Mouse (Mus musculus): Measurements from ENCODE around the gene Exoc2. TPM values are rescaled to one million over a fixed set of nuclear protein-coding genes. Genes with fewer than 3 reads are reported as not detected.

The Exoc2 gene
- polyA plus RNA-seq, 1 experiment: 10.8 TPM

DNA sequence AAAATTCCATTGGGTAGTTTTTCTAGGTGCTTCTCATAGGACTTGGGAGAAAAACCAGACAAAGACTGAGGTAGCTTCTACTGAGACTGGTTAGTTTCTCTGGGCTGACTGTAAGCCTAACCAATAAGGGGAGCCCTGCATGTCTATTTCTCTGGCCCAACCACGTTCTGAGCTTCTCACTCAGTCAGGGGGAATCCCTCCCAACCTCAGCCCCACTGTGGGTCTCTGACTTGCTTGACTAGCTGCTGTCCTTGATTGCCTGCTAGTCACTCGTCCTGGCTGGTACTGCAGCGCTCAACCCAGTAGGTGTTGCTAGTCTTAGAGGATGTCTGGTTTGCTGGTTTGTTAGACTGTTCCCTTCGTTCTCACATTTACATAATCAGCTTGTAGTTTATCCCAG is 130.8 kb downstream of the Exoc2 start:
- no peak overlapping the region for H3ac ChIP-seq (ENCODE audit: control insufficient read depth, insufficient read length, low read depth)
- no peaks in the 10 kb centered on the region for H3K79me3 ChIP-seq (ENCODE audit: low read depth)
- no peaks in the 10 kb centered on the region for H3K36me3 ChIP-seq (ENCODE audit: control insufficient read depth, insufficient read depth)
- H3K27me3 ChIP-seq (ENCODE audit: control insufficient read depth, insufficient read depth, insufficient read length): no peaks in the 10 kb centered on the region
- no peak overlapping the region for H3K4me3 ChIP-seq (ENCODE audit: insufficient read depth, poor library complexity, severe bottlenecking)
- TF ChIP-seq USF1 (IDR thresholded peaks at IDR 0.05; ENCODE audit: low read depth): no peak
- TF ChIP-seq MYOG (IDR thresholded peaks at IDR 0.05; ENCODE audit: control insufficient read depth, extremely low read depth, insufficient read length): no peak
- no peak for TF ChIP-seq CEBPB (IDR thresholded peaks at IDR 0.05; ENCODE audit: low read depth)
- TF ChIP-seq FOSL1 (IDR thresholded peaks at IDR 0.05; ENCODE audit: insufficient read depth, low read length, poor library complexity, severe bottlenecking): no peak
- no peak for TF ChIP-seq MAX (IDR thresholded peaks at IDR 0.05)
- no peak for TF ChIP-seq MYOD1 (IDR thresholded peaks at IDR 0.05; ENCODE audit: control insufficient read depth, insufficient read length, low read depth)
- TF ChIP-seq CTCF (IDR thresholded peaks at IDR 0.05; ENCODE audit: control insufficient read depth, insufficient read depth, insufficient read length): no peak
- H3K79me2 ChIP-seq (ENCODE audit: control insufficient read depth, insufficient read depth): no peaks in the 10 kb centered on the region

GRCm38 (mm10) chr13:30841843-30842242 is 132.1 kb downstream of the Exoc2 start:
- no peak for TF ChIP-seq MYOD1 (IDR thresholded peaks at IDR 0.05; ENCODE audit: control insufficient read depth, insufficient read length, low read depth)
- no peak for TF ChIP-seq CTCF (IDR thresholded peaks at IDR 0.05; ENCODE audit: control insufficient read depth, insufficient read depth, insufficient read length)
- no peaks in the 10 kb centered on the region for H3K36me3 ChIP-seq (ENCODE audit: control insufficient read depth, insufficient read depth)
- H3ac ChIP-seq (ENCODE audit: control insufficient read depth, insufficient read length, low read depth): no peak overlapping the region
- H3K79me2 ChIP-seq (ENCODE audit: control insufficient read depth, insufficient read depth): no peaks in the 10 kb centered on the region
- no peak overlapping the region for H3K4me3 ChIP-seq (ENCODE audit: insufficient read depth, poor library complexity, severe bottlenecking)
- no peaks in the 10 kb centered on the region for H3K79me3 ChIP-seq (ENCODE audit: low read depth)
- no peaks in the 10 kb centered on the region for H3K27me3 ChIP-seq (ENCODE audit: control insufficient read depth, insufficient read depth, insufficient read length)

DNA sequence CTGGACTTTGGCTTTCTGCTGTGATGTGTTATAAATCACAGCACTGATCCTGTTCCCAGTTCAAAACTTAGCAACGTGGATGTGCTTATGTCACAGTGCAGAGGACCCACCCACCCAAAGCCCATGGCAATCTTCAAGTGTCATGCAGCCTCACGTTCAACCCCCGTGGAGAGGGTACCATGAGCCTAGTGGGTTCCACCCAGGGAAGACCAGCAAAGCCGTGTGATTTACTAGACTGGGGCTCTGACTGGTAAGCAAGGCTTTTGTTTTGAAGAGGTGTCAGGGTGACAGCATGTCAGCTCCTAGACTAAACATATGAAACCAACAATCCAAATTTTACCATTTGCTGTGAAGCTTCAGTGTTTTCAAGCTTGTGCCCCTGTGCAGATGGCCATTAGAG is 132.6 kb downstream of the Exoc2 start:
- Histone ChIP-seq H3K4me3 (ENCODE audit: insufficient read depth, poor library complexity, severe bottlenecking) (no peak overlapping the region), H3K27me3 (ENCODE audit: control insufficient read depth, insufficient read depth, insufficient read length) (no peaks in the 10 kb centered on the region), H3K79me2 (ENCODE audit: control insufficient read depth, insufficient read depth) (no peaks in the 10 kb centered on the region), H3ac (ENCODE audit: control insufficient read depth, insufficient read length, low read depth) (no peak overlapping the region), H3K79me3 (ENCODE audit: low read depth) (no peaks in the 10 kb centered on the region), H3K36me3 (ENCODE audit: control insufficient read depth, insufficient read depth) (no peaks in the 10 kb centered on the region)
- no peak for TF ChIP-seq MYOD1 (IDR thresholded peaks at IDR 0.05; ENCODE audit: control insufficient read depth, insufficient read length, low read depth)
- no peak for TF ChIP-seq USF1 (IDR thresholded peaks at IDR 0.05; ENCODE audit: low read depth)
- TF ChIP-seq MAX (IDR thresholded peaks at IDR 0.05): no peak
- TF ChIP-seq MYOG (IDR thresholded peaks at IDR 0.05; ENCODE audit: control insufficient read depth, extremely low read depth, insufficient read length): no peak

DNA sequence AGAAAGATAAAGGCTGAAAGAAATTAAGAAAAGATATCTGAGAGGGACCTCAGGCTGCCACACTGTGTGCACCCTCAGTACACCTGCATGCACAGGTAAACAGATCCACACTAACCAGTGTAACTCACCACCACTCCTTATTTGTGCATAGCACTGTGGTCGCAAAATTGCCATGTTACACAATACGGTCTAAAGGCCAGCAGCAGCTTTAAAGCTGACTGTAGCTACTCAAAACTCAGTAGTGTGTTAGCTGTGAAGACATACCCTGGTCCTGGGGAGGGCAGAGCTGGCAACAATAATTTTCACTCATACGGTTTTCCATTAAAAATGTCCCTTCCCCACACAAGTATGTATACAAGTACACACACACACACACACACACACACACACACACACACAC is 133.2 kb downstream of the Exoc2 start:
- no peak for TF ChIP-seq CTCF (IDR thresholded peaks at IDR 0.05; ENCODE audit: control insufficient read depth, insufficient read depth, insufficient read length)
- TF ChIP-seq CEBPB (IDR thresholded peaks at IDR 0.05; ENCODE audit: low read depth): no peak
- TF ChIP-seq MYOG (IDR thresholded peaks at IDR 0.05; ENCODE audit: control insufficient read depth, extremely low read depth, insufficient read length): no peak
- no peak for TF ChIP-seq USF1 (IDR thresholded peaks at IDR 0.05; ENCODE audit: low read depth)
- TF ChIP-seq MYOD1 (IDR thresholded peaks at IDR 0.05; ENCODE audit: control insufficient read depth, insufficient read length, low read depth): no peak
- TF ChIP-seq MAX (IDR thresholded peaks at IDR 0.05): no peak
- TF ChIP-seq FOSL1 (IDR thresholded peaks at IDR 0.05; ENCODE audit: insufficient read depth, low read length, poor library complexity, severe bottlenecking): no peak
- no peaks in the 10 kb centered on the region for H3K27me3 ChIP-seq (ENCODE audit: control insufficient read depth, insufficient read depth, insufficient read length)
- H3K79me3 ChIP-seq (ENCODE audit: low read depth): no peaks in the 10 kb centered on the region
- H3K4me3 ChIP-seq (ENCODE audit: insufficient read depth, poor library complexity, severe bottlenecking): no peak overlapping the region
- no peaks in the 10 kb centered on the region for H3K36me3 ChIP-seq (ENCODE audit: control insufficient read depth, insufficient read depth)
- H3ac ChIP-seq (ENCODE audit: control insufficient read depth, insufficient read length, low read depth): no peak overlapping the region
- H3K79me2 ChIP-seq (ENCODE audit: control insufficient read depth, insufficient read depth): no peaks in the 10 kb centered on the region

- Histone ChIP-seq H3K27me3 (ENCODE audit: control insufficient read depth, insufficient read depth, insufficient read length) (no peaks in the 10 kb centered on the region), H3K4me3 (ENCODE audit: insufficient read depth, poor library complexity, severe bottlenecking) (no peak overlapping the region), H3K36me3 (ENCODE audit: control insufficient read depth, insufficient read depth) (no peaks in the 10 kb centered on the region), H3K79me3 (ENCODE audit: low read depth) (no peaks in the 10 kb centered on the region), H3K79me2 (ENCODE audit: control insufficient read depth, insufficient read depth) (no peaks in the 10 kb centered on the region), H3ac (ENCODE audit: control insufficient read depth, insufficient read length, low read depth) (no peak overlapping the region)
- TF ChIP-seq CTCF (IDR thresholded peaks at IDR 0.05; ENCODE audit: control insufficient read depth, insufficient read depth, insufficient read length) (no peak), MAX (IDR thresholded peaks at IDR 0.05) (no peak)
Observed at GRCm38 (mm10) chr13:30836342-30836741, 137.6 kb downstream of the Exoc2 start.

GRCm38 (mm10) chr13:30834859-30835258 is 139.0 kb downstream of the Exoc2 start:
- H3ac ChIP-seq (ENCODE audit: control insufficient read depth, insufficient read length, low read depth): no peak overlapping the region
- no peaks in the 10 kb centered on the region for H3K36me3 ChIP-seq (ENCODE audit: control insufficient read depth, insufficient read depth)
- no peaks in the 10 kb centered on the region for H3K27me3 ChIP-seq (ENCODE audit: control insufficient read depth, insufficient read depth, insufficient read length)
- no peaks in the 10 kb centered on the region for H3K79me3 ChIP-seq (ENCODE audit: low read depth)
- TF ChIP-seq CEBPB (IDR thresholded peaks at IDR 0.05; ENCODE audit: low read depth): no peak
- H3K79me2 ChIP-seq (ENCODE audit: control insufficient read depth, insufficient read depth): no peaks in the 10 kb centered on the region
- H3K4me3 ChIP-seq (ENCODE audit: insufficient read depth, poor library complexity, severe bottlenecking): no peak overlapping the region

- Histone ChIP-seq H3ac (ENCODE audit: control insufficient read depth, insufficient read length, low read depth) (no peak overlapping the region), H3K79me2 (ENCODE audit: control insufficient read depth, insufficient read depth) (no peaks in the 10 kb centered on the region), H3K36me3 (ENCODE audit: control insufficient read depth, insufficient read depth) (no peaks in the 10 kb centered on the region), H3K4me3 (ENCODE audit: insufficient read depth, poor library complexity, severe bottlenecking) (no peak overlapping the region), H3K27me3 (ENCODE audit: control insufficient read depth, insufficient read depth, insufficient read length) (no peaks in the 10 kb centered on the region), H3K79me3 (ENCODE audit: low read depth) (no peaks in the 10 kb centered on the region)
- TF ChIP-seq MAX (IDR thresholded peaks at IDR 0.05) (no peak), CTCF (IDR thresholded peaks at IDR 0.05; ENCODE audit: control insufficient read depth, insufficient read depth, insufficient read length) (no peak), FOSL1 (IDR thresholded peaks at IDR 0.05; ENCODE audit: insufficient read depth, low read length, poor library complexity, severe bottlenecking) (no peak), USF1 (IDR thresholded peaks at IDR 0.05; ENCODE audit: low read depth) (no peak), CEBPB (IDR thresholded peaks at IDR 0.05; ENCODE audit: low read depth) (no peak), MYOG (IDR thresholded peaks at IDR 0.05; ENCODE audit: control insufficient read depth, extremely low read depth, insufficient read length) (no peak), MYOD1 (IDR thresholded peaks at IDR 0.05; ENCODE audit: control insufficient read depth, insufficient read length, low read depth) (no peak)
Observed at GRCm38 (mm10) chr13:30834349-30834748, 139.5 kb downstream of the Exoc2 start.

All from C2C12 (cell line).